8 mouse cellular contexts compared by ENCODE assay signal in the genomic region with DNA sequence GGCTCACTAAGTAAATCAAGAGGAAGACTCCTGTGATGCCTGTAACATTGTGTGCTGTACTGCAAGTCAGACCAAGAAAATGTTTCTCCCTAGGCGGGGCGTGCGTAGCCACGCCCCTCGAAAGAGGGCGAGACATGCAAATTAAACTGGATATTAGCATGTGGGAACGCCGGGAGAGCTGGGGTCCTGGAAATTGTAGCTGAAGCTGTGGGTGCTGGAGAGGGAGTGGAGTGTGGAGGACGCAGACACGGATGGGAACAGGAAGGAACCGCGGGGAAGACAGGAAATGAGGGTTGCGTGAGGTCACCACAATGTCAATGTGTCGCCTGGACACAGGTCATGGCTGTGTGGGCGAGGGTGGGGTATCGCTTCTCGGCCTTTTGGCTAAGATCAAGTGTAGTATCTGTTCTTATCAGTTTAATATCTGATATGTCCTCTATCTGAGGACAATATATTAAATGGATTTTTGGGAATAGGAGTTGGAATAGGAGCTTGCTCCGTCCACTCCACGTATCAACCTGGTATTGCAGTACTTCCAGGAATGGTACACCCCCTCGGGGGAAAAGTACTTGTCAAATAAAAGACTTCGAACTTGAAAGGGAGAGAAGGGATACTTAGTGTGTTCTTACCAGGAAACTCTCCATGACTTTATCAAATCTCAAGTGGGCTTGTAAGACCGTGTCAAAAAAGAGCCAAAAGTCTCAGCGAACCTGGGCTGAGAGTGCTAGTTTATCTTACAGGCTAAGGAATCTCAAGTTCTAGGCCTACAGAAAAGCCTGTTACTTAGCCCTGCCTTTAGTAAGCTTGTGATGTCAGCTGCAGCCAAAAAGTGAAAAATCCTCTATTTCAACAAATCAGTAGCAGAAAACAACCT. TPM values are rescaled to one million over a fixed set of nuclear protein-coding genes. Genes with fewer than 3 reads are reported as not detected.
A peak's percentile ranks its signal among the peaks of the same experiment; 100 is the strongest.
DNase-seq lines count a peak whose midpoint lies in the region; ATAC-seq lines count a peak whose summit lies in the region.

No protein-coding gene starts in this region.

- WGBS in heart, embryonic 12.5 days: 5% methylated on average over 23 of the region's 23 CpGs

- H3K27me3 ChIP-seq in heart, embryonic 12.5 days (replicated peaks): no peaks in the 10 kb centered on the region

- H3K9me3 ChIP-seq in heart, embryonic 12.5 days (replicated peaks): no peaks in the 10 kb centered on the region

- peak; percentile 55 for DNase-seq in thymus, postnatal 4 days
- DNase-seq in thymus, postnatal 10 days (ENCODE audit: low spot score in 2 of 2): no peak
- DNase-seq in embryo, embryonic 11.5 days (ENCODE audit: low read depth, low spot score): peak; percentile 54
- peak; percentile 57 for DNase-seq in kidney, adult 9 months
- peak; percentile 75 for DNase-seq in lung, postnatal 10 days
- peak; percentile 44 for DNase-seq in ovary, postnatal 36 days (ENCODE audit: low spot score)
- DNase-seq in layer of hippocampus, adult 18-20 months (ENCODE audit: low spot score in 2 of 2): no peak

- peaks cover 7% of the 10 kb centered on the region; the same call in 1 of the 2 replicates for H3K4me1 ChIP-seq in heart, embryonic 12.5 days (replicated peaks)

- peak overlapping the region; percentile 89 for H3K27ac ChIP-seq in heart, embryonic 12.5 days (ENCODE audit: poor library complexity, severe bottlenecking)

- H3K4me3 ChIP-seq in heart, embryonic 12.5 days: 0 out of 2 replicates have a peak overlapping the region, but pooled peaks have one; percentile 20

- ATAC-seq in heart, embryonic 12.5 days (ENCODE audit: insufficient number of reproducible peaks, low FRiP score): peak; percentile 75

- peaks cover 38% of the 10 kb centered on the region for H3K36me3 ChIP-seq in heart, embryonic 12.5 days

- H3K9ac ChIP-seq in heart, embryonic 12.5 days: peak overlapping the region; percentile 34; the same call in 1 of the 2 replicates

- peak overlapping the region; percentile 61 for H3K4me2 ChIP-seq in heart, embryonic 12.5 days

RNA-seq across cellular contexts. Expression of a gene that starts 21.1 kb away (rescaled TPM):
- 80.4 and 83.2 TPM in 2 replicates for polyA plus RNA-seq in heart, embryonic 12.5 days (2016; fragmentation: Nextera tagmentation; extraction: Ambion mirVana)
- 100 to 1,000 TPM; 103 to 118 TPM for total RNA-seq in layer of hippocampus, adult 18-20 months (2021)

RNA-seq across cellular contexts. Expression of a gene that starts 26.5 kb away (rescaled TPM):
- polyA plus RNA-seq in heart, embryonic 12.5 days (2016; fragmentation: Nextera tagmentation; extraction: Ambion mirVana): 73.4 and 78.0 TPM in 2 replicates
- total RNA-seq in layer of hippocampus, adult 18-20 months (2021): 10 to 100 TPM; 57.2 to 61.0 TPM

RNA-seq across cellular contexts. Expression of a gene that starts 27.0 kb away (rescaled TPM):
- 25.4 and 25.9 TPM in 2 replicates for polyA plus RNA-seq in heart, embryonic 12.5 days (2016; fragmentation: Nextera tagmentation; extraction: Ambion mirVana)
- total RNA-seq in layer of hippocampus, adult 18-20 months (2021): 1 to 10 TPM; 8.3 to 8.8 TPM

RNA-seq across cellular contexts. Expression of a gene that starts 28.4 kb away (rescaled TPM):
- polyA plus RNA-seq in heart, embryonic 12.5 days (2016; fragmentation: Nextera tagmentation; extraction: Ambion mirVana): 93.0 and 97.1 TPM in 2 replicates
- 100 to 1,000 TPM in 1 of 2 experiments, 10 to 100 TPM in 1; 99.5 to 105 TPM for total RNA-seq in layer of hippocampus, adult 18-20 months (2021)

RNA-seq across cellular contexts. Expression of a gene that starts 55.4 kb away (rescaled TPM):
- 46.2 and 48.5 TPM in 2 replicates for polyA plus RNA-seq in heart, embryonic 12.5 days (2016; fragmentation: Nextera tagmentation; extraction: Ambion mirVana)
- 10 to 100 TPM; 44.2 to 48.4 TPM for total RNA-seq in layer of hippocampus, adult 18-20 months (2021)

Comparison
In these comparisons a context has a peak if more than half of its experiments do, and no peak if none do; other contexts are left out.
1. DNase-seq: peak in thymus, postnatal 4 days (single experiment), embryo, embryonic 11.5 days (single experiment), kidney, adult 9 months (single experiment), lung, postnatal 10 days (single experiment) and ovary, postnatal 36 days (single experiment); none in thymus, postnatal 10 days (0 of 2) and layer of hippocampus, adult 18-20 months (0 of 2).